Mouse (Mus musculus): ENCODE measurements at regions not wholly inside any gene's neighbourhood (a gene's known extent, or its start where the extent isn't known, plus 50 kb on each side); places are given as distances from the start of the nearest gene placed in this dataset.

- no peak for DNase-seq (ENCODE audit: low read depth, low spot score)
These were observed 74.4 kb downstream of the Tbx19 start for GRCm38 (mm10) chr1:165086131-165086530.

DNA sequence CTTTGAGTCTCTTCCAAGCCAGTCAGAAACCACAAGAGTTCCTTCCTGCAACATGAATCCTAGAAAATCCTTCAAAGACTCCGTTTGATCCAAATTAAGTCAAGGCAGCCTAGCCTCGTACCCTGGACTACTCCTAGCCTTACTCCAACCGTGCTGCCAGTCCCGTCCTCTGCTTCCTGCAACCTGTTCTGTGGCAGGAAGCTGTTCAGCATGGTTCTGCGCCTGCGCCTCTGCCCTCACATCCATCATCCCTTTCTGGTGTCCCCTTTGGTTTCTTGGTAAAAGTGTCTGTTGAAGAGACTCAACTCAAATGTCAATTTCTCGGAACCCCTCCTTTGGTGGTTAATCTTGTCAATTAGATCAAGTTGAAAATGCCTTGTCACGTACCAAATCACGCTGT is 75.8 kb downstream of the Tbx19 start:
- DNase-seq (ENCODE audit: low read depth, low spot score) = no peak

DNA sequence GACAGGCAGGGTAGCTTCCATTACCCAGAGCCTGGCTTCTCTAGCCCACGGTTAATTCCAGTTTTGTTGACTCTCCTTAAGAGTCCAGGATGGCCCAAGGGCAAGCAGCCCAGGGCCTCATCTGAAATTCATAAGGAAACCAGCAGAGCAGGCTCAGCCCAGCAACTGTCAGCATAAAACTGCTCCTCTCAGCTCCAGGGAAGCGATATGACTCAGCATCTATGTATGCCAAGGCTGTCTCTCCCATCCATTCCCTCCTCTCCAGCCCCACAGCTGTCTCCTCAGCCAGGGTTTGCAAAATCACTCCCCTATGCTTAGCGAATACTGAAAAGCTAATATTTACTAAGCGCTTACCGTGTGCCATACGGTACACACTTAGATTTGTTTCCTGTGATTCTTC is 76.4 kb downstream of the Tbx19 start:
- peak; percentile 81 for DNase-seq (ENCODE audit: low read depth, low spot score)

GRCm38 (mm10) chr1:165080351-165080750 is 80.2 kb downstream of the Tbx19 start:
- DNase-seq (ENCODE audit: low read depth, low spot score) = no peak

DNA sequence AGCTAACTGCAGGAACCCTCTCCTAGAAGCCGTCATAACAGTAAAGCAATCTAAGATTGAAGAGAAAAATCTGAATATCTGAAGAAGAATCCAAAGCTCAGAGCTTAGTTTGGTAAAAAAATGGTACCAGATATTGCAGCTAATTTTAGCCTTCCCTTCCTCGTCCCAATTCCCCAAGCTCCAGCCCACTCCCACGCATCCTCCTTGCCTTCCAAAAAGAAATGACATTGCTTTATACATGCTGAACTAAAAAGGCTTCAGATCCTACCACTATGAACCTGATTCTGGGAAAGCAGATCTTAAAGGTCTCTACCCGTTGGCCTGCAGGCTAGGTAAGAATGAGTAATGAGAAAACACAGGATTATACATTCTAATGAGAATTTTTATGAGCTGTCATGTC is 83.3 kb downstream of the Tbx19 start:
- peak; percentile 78 for DNase-seq (ENCODE audit: low read depth, low spot score)

DNA sequence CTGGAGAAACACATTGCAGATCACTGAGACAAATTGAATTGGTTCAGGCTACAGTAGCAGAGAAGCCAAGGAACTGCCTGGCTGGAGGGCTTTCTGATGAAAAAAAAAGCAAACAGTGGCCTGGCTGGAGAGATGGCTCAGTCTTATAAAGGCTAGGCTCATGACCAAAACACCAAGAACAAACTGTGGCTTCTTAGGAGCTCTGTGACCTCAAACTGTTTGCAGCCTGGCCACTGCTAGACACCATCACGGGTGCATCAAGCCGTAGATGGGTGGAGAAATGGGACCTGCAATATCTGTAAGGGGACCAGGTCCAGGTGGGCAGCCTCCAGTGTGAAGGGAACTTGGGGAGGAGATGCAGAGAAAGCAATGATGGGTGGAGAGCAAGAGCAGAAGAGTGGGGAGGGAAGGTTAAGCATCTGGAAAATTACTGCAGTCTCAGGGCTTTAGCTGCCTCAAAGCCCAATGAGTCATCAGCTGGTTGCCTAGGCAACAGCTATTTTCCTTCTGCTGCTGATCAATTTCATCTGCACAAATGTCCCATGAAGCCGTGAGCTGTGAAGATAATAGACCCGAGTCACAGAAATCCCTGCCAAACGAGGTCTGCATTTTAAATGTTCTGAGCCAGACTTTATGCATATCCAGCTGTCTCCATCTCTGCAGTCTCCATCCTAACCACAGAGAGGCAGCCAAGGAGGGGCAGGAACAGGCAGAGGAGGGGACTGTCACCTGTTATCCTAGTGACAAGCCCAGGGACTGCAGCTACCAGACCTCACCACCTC is 85.1 kb downstream of the Tbx19 start:
- peak; percentile 99 for DNase-seq (ENCODE audit: low read depth, low spot score)

- DNase-seq (ENCODE audit: low read depth, low spot score) = peak; percentile 80
These were observed 88.6 kb downstream of the Tbx19 start for GRCm38 (mm10) chr1:165071831-165072491.

DNA sequence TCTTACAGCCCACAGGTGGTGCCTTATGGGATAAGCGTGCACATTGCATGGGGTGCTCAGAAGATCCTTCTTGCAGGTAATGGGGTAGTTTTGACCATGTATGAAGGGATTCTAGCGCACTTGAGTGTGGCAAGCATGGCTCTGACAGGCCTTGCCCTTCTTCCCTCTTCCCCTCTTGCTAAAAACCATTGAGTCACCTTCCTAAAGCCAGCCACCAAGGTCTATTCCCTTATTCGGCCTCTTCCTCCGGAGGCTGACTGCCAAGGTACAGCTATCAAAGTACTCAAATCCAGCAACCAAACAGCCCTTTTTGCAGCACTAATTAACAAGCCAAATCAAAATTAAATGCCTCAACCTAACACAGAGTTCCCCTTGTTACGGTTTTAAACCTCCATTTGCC is 95.6 kb downstream of the Tbx19 start:
- DNase-seq (ENCODE audit: low read depth, low spot score) = no peak

DNA sequence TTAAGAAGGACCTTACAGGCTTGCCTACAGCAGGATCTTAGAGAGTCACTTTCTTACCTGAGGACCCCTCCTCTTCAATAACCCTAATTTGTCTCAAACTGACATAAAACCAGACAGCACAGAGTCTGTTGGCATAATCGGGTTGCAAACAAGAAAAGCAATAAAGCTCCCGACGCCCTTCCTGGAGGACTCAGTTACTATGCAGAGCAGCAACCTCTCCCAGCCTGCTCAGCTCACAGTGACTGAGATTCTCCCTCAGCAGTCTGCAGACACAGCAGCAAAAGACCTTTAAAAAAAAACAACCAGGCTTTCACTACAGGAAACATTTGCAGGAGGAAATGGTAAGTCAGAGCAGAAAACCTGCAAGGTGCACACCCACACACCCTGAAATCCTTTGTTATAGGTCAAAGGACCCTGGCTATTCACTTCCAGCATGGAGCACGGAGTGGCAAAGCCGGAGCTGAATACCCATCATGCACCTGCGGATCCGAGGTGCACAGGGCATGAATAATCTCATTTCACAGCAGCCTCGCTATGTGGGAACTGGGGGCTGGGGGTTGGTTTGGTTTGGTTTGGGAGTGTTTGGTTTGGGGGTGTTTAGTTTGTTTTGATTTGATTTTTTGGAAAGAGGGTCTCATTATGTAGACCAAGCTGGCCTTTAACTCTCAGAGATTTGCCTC is 97.6 kb downstream of the Tbx19 start:
- no peak for DNase-seq (ENCODE audit: low read depth, low spot score)

DNA sequence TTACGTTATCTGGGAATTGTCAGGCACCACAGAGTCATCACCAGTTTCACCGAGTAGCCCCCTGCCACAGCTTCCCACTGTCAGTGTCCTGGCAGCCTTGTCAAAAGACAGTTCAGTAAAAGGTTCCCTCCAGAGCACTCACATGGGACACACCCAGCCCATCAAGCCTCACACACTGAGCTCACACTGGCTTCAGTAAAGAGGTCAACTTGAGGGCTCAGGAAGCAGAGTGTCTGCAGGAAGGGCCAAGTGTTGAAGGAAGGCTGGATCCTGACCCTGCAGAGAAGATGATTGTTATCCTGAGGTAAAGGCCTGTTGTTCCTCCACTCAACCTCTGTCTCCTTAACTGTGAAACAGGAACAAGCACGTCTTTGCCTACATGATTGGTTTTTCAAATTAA is 99.2 kb downstream of the Tbx19 start:
- no peak for DNase-seq (ENCODE audit: low read depth, low spot score)

DNA sequence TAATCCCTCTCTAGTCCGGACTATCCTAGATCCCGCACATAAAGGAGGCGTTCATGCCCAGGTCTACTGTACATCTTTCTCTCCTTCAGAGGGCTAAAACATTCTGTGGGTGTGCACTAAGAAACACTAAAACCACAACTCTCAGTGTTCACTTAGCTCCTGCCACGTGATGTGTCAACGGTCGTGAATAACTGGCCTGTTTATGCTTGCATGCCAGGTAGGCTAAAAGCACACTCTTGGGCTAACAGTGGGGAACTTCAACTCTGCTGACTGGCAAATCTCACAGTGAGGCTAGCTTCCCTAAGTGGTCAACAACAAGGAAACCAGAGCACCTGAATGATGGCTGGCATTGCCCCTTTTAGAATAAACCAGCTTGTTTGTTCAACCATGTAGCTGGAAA is 106.3 kb downstream of the Tbx19 start:
- DNase-seq (ENCODE audit: low read depth, low spot score) = no peak

DNA sequence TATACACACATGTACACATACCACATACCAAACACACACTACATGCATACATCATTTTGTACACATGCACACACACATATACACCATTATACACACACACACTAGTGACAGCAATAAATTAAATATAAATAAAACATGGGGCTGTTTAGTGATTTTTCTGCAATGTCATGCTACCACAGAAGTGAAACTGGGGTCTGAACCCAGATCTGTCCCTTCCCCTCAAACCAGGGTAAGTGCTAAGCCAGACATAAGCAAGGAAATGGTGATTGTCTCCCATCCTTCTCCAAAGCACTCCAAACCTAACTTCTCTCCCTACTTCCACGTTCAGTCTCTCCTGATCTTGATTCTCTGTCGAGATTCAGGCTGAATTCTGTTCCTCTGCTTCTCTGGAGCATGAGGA is 109.3 kb downstream of the Tbx19 start:
- DNase-seq (ENCODE audit: low read depth, low spot score) = no peak

GRCm38 (mm10) chr1:165050176-165050575 is 110.4 kb downstream of the Tbx19 start:
- no peak for DNase-seq (ENCODE audit: low read depth, low spot score)

- no peak for DNase-seq (ENCODE audit: low read depth, low spot score)
These were observed 111.3 kb upstream of the Xcl1 start for GRCm38 (mm10) chr1:165046637-165047036.

- DNase-seq (ENCODE audit: low read depth, low spot score) = no peak
These were observed 110.7 kb upstream of the Xcl1 start for GRCm38 (mm10) chr1:165046056-165046455.

GRCm38 (mm10) chr1:165043361-165043760 is 108.0 kb upstream of the Xcl1 start:
- DNase-seq (ENCODE audit: low read depth, low spot score) = no peak

DNA sequence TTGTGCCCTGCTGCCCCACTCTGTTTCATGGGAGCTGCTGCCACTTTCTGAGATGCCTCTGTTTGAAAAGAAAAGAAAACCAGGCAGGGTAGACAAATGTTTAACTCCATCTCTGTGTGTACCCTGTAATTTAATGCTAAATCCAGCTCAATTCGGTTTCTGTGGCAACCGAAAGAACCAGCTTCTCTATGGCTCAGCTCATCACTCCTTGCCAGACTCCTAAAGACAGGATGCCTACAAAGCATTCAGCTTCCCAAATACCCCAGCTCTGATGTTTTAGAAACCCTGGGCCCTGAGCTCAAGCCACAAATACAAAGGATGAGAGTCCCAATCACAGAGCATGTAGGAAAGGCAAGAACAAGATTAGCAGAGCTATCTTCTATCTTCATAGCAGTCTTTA is 106.8 kb upstream of the Xcl1 start:
- peak; percentile 83 for DNase-seq (ENCODE audit: low read depth, low spot score)

DNA sequence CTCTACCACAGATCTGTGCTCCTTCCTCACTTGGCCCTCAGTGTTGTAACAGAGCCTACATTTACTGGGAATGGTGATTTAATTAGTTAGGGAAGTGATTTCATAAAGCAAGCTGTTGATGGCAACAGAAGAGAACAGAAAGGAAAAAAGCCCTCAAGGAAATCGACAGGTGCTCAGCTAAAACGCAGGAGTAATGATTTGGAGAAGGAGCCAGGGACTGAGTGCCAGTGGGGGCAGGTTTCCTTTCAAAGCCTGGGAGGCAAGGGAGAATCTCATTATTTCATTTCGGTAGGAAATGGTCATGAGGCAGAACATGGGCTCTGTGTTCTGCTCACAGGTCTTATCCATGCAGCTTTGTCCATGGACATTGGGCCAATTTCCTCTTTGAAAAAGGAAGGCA is 101.3 kb upstream of the Xcl1 start:
- DNase-seq (ENCODE audit: low read depth, low spot score) = no peak

- no peak for DNase-seq (ENCODE audit: low read depth, low spot score)
These were observed 100.3 kb upstream of the Xcl1 start for GRCm38 (mm10) chr1:165035618-165036017.

DNA sequence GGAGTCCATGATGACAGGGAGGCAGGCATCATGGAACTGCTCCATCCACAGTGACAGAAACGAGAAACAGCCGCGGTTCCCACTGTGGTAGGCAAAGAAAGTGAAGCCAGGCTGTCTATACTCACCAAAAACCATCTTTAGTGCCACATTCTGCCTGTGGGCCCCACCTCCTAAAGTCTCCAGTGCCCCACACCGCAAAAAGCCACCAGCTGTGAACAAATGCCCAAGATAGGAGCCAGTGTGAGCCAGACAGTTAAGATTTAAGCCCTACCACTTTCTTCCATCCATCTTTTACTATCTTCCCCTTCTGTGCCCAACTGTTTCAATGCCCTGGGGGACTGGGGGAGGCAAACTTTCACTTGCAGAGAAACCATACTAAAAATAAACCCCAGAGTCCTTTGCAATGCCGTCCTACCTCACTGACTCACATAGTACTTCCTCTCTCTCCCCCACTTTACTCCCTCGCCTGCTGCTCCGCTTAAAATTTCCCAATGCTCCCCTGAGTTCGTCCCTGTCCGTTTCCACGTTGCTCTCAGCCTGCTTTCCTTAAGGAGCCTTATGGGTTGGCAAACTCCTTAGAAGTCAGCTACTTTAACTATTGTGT is 85.7 kb upstream of the Xcl1 start:
- DNase-seq (ENCODE audit: low read depth, low spot score) = peak; percentile 79

DNA sequence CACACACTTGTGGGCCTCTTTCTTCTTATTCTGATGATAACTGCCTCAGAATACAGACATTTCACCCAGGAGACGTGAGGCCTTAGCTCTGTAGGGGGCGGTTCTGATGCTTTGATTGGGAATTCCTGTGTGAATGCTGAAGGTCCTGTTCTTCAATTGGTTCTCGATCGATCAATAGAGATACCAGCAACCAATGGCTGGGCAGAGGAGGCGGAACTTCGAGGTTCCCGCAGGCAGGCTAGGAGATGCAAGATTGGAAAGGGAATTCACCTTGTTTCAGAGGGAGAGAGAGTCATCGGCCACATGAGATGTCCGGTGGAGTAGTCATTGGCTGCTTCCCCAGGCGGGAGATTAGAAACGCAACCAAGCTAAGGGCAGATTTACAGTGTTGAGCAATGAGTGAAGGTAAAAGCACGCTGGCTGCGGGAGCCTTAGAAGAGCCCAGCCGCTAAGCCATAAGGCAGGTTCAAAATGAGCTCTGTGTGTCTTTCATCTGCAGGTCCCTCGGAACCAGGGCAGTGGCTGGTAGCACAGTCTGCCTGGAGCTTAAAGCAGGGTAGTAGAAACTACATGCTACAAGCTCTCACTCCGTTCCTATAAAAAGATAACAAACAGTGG is 83.5 kb upstream of the Xcl1 start:
- peak; percentile 94 for DNase-seq (ENCODE audit: low read depth, low spot score)

DNA sequence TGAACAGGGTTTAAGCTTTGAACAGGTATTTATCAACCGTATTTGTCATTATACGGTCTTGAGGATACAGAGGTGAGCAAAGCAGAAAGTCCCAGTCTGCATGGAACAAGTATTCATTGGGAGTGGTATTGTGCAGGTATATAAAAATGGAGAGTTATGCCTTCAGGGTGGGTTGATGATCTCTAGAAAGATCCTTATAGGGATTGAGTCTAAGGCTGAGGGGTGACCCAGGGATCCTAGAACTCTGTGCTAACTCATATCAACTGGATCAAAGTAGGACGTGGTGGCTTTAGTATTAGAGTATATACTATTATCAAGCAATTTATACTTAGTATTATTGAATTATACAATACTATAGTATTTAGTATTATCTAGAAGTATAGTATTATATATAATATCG is 82.9 kb upstream of the Xcl1 start:
- no peak for DNase-seq (ENCODE audit: low read depth, low spot score)
